Mouse (Mus musculus): ENCODE results near the gene Nkx3-2. TPM values are rescaled to one million over a fixed set of nuclear protein-coding genes. Genes with fewer than 3 reads are reported as not detected.

The Nkx3-2 gene
- polyA plus RNA-seq, 2 experiments: 0.02 TPM; not detected in 1

DNA sequence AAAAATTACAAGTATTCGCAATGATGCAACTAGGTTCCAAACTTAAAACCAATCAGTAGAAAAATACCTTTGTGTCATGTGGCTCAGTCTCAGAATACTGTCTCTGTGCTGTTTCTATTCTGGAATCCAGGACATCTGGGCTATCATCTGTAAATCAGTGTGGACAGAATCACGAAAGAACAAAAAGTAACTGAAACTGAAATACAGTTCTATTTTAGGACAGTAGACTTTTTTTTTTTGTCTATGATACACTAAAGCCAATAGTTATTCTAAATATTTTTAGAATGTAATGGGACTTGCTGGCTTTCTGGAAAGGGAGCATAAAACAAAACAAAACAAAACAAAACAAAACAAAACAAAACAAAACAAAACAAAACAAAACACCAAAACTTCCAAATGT lies 40.8 kb upstream of the Nkx3-2 start:
- 76% methylated on average over 2 of the region's 2 CpGs for WGBS (ENCODE audit: insufficient replicate concordance)
- Histone ChIP-seq H3K4me2 (ENCODE audit: low read depth) (no peak overlapping the region), H3K9ac (replicated peaks) (no peak overlapping the region), H3K4me1 (replicated peaks; ENCODE audit: control insufficient read depth in 2 of 2, insufficient read depth in 2 of 2, low read length in 1 of 2) (no peaks in the 10 kb centered on the region), H3K4me3 (ENCODE audit: insufficient read depth in 1 of 2, low read depth in 2 of 2, low read length in 2 of 2) (no peak overlapping the region), H3K36me3 (replicated peaks; ENCODE audit: control insufficient read depth, insufficient read depth, low read depth) (peaks cover 13% of the 10 kb centered on the region), H3K27me3 (ENCODE audit: control insufficient read depth, insufficient read depth, low read length) (no peaks in the 10 kb centered on the region), H3K9me3 (ENCODE audit: control insufficient read depth, low read length) (no peaks in the 10 kb centered on the region), H3K27ac (no peak overlapping the region)
- DNase-seq (ENCODE audit: low read depth in 3 of 3, low spot score in 3 of 3) (no peak), ATAC-seq (ENCODE audit: insufficient read depth) (no peak)
- TF ChIP-seq CTCF (IDR thresholded peaks at IDR 0.05; ENCODE audit: low read depth) (no peak), EP300 (IDR thresholded peaks at IDR 0.05; ENCODE audit: low read depth) (no peak)

DNA sequence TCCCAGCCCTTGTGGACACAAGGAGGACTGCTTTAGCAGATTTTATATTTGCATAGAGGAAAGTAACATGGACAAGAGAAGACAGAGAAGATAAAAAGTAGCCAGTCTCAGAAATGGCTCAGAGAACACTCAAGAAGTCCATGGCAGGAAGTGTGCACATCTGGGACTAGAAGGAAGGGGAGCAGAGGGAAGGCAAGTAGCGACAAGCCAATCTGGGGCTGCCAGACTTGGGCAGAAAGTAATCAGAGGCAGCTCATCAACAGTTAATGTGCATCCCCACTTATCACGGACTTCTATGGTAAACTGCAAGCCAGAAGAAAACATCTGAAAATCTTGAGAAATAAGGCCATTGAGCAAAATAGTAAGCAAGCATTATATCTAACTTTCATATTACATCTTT lies 40.3 kb upstream of the Nkx3-2 start:
- peaks cover 11% of the 10 kb centered on the region for H3K36me3 ChIP-seq (replicated peaks; ENCODE audit: control insufficient read depth, insufficient read depth, low read depth)
- no peak overlapping the region for H3K4me3 ChIP-seq (ENCODE audit: insufficient read depth in 1 of 2, low read depth in 2 of 2, low read length in 2 of 2)
- DNase-seq (ENCODE audit: low read depth in 3 of 3, low spot score in 3 of 3) (no peak), ATAC-seq (ENCODE audit: insufficient read depth) (no peak)
- no peak overlapping the region for H3K9ac ChIP-seq (replicated peaks)
- H3K9me3 ChIP-seq (ENCODE audit: control insufficient read depth, low read length): no peaks in the 10 kb centered on the region
- no peak overlapping the region for H3K4me2 ChIP-seq (ENCODE audit: low read depth)
- WGBS (ENCODE audit: insufficient replicate concordance): 47% methylated on average over 2 of the region's 2 CpGs
- TF ChIP-seq CTCF (IDR thresholded peaks at IDR 0.05; ENCODE audit: low read depth) (no peak), EP300 (IDR thresholded peaks at IDR 0.05; ENCODE audit: low read depth) (no peak)
- H3K27ac ChIP-seq: no peak overlapping the region
- H3K4me1 ChIP-seq (replicated peaks; ENCODE audit: control insufficient read depth in 2 of 2, insufficient read depth in 2 of 2, low read length in 1 of 2): no peaks in the 10 kb centered on the region
- H3K27me3 ChIP-seq (ENCODE audit: control insufficient read depth, insufficient read depth, low read length): no peaks in the 10 kb centered on the region

GRCm38 (mm10) chr5:41801622-41802021 lies 37.3 kb upstream of the Nkx3-2 start:
- Histone ChIP-seq H3K4me2 (ENCODE audit: low read depth) (no peak overlapping the region), H3K36me3 (replicated peaks; ENCODE audit: control insufficient read depth, insufficient read depth, low read depth) (peaks cover 17% of the 10 kb centered on the region), H3K4me3 (ENCODE audit: insufficient read depth in 1 of 2, low read depth in 2 of 2, low read length in 2 of 2) (no peak overlapping the region), H3K4me1 (replicated peaks; ENCODE audit: control insufficient read depth in 2 of 2, insufficient read depth in 2 of 2, low read length in 1 of 2) (no peaks in the 10 kb centered on the region), H3K27me3 (ENCODE audit: control insufficient read depth, insufficient read depth, low read length) (no peaks in the 10 kb centered on the region), H3K9me3 (ENCODE audit: control insufficient read depth, low read length) (no peaks in the 10 kb centered on the region), H3K27ac (no peak overlapping the region), H3K9ac (replicated peaks) (no peak overlapping the region)
- no peak for DNase-seq (ENCODE audit: low read depth in 3 of 3, low spot score in 3 of 3)
- ATAC-seq (ENCODE audit: insufficient read depth): no peak
- TF ChIP-seq CTCF (IDR thresholded peaks at IDR 0.05; ENCODE audit: low read depth): no peak
- TF ChIP-seq EP300 (IDR thresholded peaks at IDR 0.05; ENCODE audit: low read depth): no peak
- 87% methylated on average over 2 of the region's 2 CpGs for WGBS (ENCODE audit: insufficient replicate concordance)

DNA sequence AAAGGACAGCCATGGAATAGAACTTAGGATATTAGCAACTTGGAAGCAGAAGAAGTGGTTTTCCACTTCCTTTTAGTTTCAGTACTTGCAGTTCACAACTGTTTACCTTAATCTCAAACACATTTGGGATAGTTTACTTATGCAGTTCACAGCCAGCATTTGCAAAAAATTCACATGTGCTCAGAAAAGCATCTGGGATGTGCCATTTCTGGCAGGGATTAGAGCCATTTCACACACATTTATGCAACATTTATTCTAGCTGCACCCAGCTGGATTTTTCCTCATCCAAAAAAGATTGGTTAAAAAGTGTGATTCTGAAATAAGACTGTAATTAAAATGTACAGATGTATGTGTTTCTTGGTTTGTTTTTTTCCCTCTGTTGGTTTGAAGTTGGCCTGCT lies 30.1 kb upstream of the Nkx3-2 start:
- no peak for ATAC-seq (ENCODE audit: insufficient read depth)
- Histone ChIP-seq H3K27me3 (ENCODE audit: control insufficient read depth, insufficient read depth, low read length) (no peaks in the 10 kb centered on the region), H3K4me3 (ENCODE audit: insufficient read depth in 1 of 2, low read depth in 2 of 2, low read length in 2 of 2) (no peak overlapping the region), H3K4me1 (replicated peaks; ENCODE audit: control insufficient read depth in 2 of 2, insufficient read depth in 2 of 2, low read length in 1 of 2) (no peaks in the 10 kb centered on the region), H3K9ac (replicated peaks) (no peak overlapping the region), H3K36me3 (replicated peaks; ENCODE audit: control insufficient read depth, insufficient read depth, low read depth) (peaks cover 19% of the 10 kb centered on the region), H3K27ac (no peak overlapping the region), H3K4me2 (ENCODE audit: low read depth) (no peak overlapping the region), H3K9me3 (ENCODE audit: control insufficient read depth, low read length) (no peaks in the 10 kb centered on the region)
- TF ChIP-seq CTCF (IDR thresholded peaks at IDR 0.05; ENCODE audit: low read depth) (no peak), EP300 (IDR thresholded peaks at IDR 0.05; ENCODE audit: low read depth) (no peak)
- DNase-seq (ENCODE audit: low read depth in 3 of 3, low spot score in 3 of 3): no peak

- 70% methylated on average over 2 of the region's 2 CpGs for WGBS (ENCODE audit: insufficient replicate concordance)
- no peaks in the 10 kb centered on the region for H3K9me3 ChIP-seq (ENCODE audit: control insufficient read depth, low read length)
- H3K27ac ChIP-seq: no peak overlapping the region
- peaks cover 27% of the 10 kb centered on the region for H3K36me3 ChIP-seq (replicated peaks; ENCODE audit: control insufficient read depth, insufficient read depth, low read depth)
- ATAC-seq (ENCODE audit: insufficient read depth) (no peak), DNase-seq (ENCODE audit: low read depth in 3 of 3, low spot score in 3 of 3) (no peak)
- no peak for TF ChIP-seq EP300 (IDR thresholded peaks at IDR 0.05; ENCODE audit: low read depth)
- no peak for TF ChIP-seq CTCF (IDR thresholded peaks at IDR 0.05; ENCODE audit: low read depth)
- H3K9ac ChIP-seq (replicated peaks): no peak overlapping the region
- H3K4me3 ChIP-seq (ENCODE audit: insufficient read depth in 1 of 2, low read depth in 2 of 2, low read length in 2 of 2): no peak overlapping the region
- H3K4me1 ChIP-seq (replicated peaks; ENCODE audit: control insufficient read depth in 2 of 2, insufficient read depth in 2 of 2, low read length in 1 of 2): no peaks in the 10 kb centered on the region
- H3K27me3 ChIP-seq (ENCODE audit: control insufficient read depth, insufficient read depth, low read length): no peaks in the 10 kb centered on the region
- no peak overlapping the region for H3K4me2 ChIP-seq (ENCODE audit: low read depth)
Measured at GRCm38 (mm10) chr5:41790517-41790916, 26.2 kb upstream of the Nkx3-2 start.
